Mouse (Mus musculus): Measurements from ENCODE around the gene Slc22a21. TPM values are rescaled to one million over a fixed set of nuclear protein-coding genes. Genes with fewer than 3 reads are reported as not detected.

Gene Slc22a21
- polyA plus RNA-seq, 1 experiment = 1.5 TPM

GRCm38 (mm10) chr11:53904534-53904925 is 75.6 kb downstream of the Slc22a21 start:
- Histone ChIP-seq H3ac (ENCODE audit: control insufficient read depth, insufficient read length, low read depth) (no peak overlapping the region), H3K79me2 (ENCODE audit: control insufficient read depth, insufficient read depth) (no peaks in the 10 kb centered on the region), H3K4me3 (ENCODE audit: insufficient read depth, poor library complexity, severe bottlenecking) (no peak overlapping the region), H3K27me3 (ENCODE audit: control insufficient read depth, insufficient read depth, insufficient read length) (no peaks in the 10 kb centered on the region), H3K79me3 (ENCODE audit: low read depth) (no peaks in the 10 kb centered on the region), H3K36me3 (ENCODE audit: control insufficient read depth, insufficient read depth) (no peaks in the 10 kb centered on the region)
- no peak for TF ChIP-seq CTCF (IDR thresholded peaks at IDR 0.05; ENCODE audit: control insufficient read depth, insufficient read depth, insufficient read length)
- no peak for TF ChIP-seq CEBPB (IDR thresholded peaks at IDR 0.05; ENCODE audit: low read depth)
- no peak for TF ChIP-seq FOSL1 (IDR thresholded peaks at IDR 0.05; ENCODE audit: insufficient read depth, low read length, poor library complexity, severe bottlenecking)
- TF ChIP-seq MYOD1 (IDR thresholded peaks at IDR 0.05; ENCODE audit: control insufficient read depth, insufficient read length, low read depth) = no peak

DNA sequence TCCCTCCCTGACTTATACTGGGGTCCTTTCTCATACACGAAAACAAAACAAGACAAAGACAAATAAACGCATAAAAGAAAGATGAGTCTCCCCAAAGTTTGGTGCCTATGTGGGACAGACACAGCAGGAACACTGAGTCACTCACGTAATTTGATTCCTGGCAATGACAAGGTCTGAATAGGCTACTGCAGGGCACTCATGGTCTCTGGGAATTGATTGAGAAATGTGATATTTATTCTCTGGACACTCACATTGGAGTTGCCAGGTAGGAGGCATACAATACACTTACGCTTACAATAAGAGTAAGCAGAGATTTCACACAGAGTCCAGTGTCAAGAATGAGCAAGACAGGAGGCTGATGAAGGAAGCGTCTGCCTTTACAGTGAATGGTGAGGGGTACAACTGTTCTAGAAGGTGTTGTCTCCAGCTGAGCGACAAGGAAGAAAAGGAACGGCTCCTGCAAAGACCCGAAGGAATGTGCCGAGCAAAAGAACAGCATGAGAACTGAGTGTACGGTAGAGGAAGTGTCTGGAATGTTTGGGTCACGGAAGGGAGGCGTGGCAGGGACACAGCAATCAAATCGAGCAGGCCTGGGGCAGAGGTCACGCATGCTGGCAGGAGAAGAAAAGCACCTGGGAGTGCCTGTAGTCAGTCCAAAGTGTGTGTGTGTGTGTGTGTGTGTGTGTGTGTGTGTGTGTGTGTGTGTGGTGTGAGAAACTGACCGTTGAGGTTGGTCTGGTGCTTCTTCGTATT is 76.2 kb downstream of the Slc22a21 start:
- no peak overlapping the region for H3ac ChIP-seq (ENCODE audit: control insufficient read depth, insufficient read length, low read depth)
- H3K27me3 ChIP-seq (ENCODE audit: control insufficient read depth, insufficient read depth, insufficient read length) = no peaks in the 10 kb centered on the region
- H3K36me3 ChIP-seq (ENCODE audit: control insufficient read depth, insufficient read depth) = no peaks in the 10 kb centered on the region
- TF ChIP-seq MAX (IDR thresholded peaks at IDR 0.05) (no peak), FOSL1 (IDR thresholded peaks at IDR 0.05; ENCODE audit: insufficient read depth, low read length, poor library complexity, severe bottlenecking) (peak; percentile 69), CEBPB (IDR thresholded peaks at IDR 0.05; ENCODE audit: low read depth) (peak; percentile 15)
- H3K79me2 ChIP-seq (ENCODE audit: control insufficient read depth, insufficient read depth) = no peaks in the 10 kb centered on the region
- H3K79me3 ChIP-seq (ENCODE audit: low read depth) = no peaks in the 10 kb centered on the region
- H3K4me3 ChIP-seq (ENCODE audit: insufficient read depth, poor library complexity, severe bottlenecking) = no peak overlapping the region

DNA sequence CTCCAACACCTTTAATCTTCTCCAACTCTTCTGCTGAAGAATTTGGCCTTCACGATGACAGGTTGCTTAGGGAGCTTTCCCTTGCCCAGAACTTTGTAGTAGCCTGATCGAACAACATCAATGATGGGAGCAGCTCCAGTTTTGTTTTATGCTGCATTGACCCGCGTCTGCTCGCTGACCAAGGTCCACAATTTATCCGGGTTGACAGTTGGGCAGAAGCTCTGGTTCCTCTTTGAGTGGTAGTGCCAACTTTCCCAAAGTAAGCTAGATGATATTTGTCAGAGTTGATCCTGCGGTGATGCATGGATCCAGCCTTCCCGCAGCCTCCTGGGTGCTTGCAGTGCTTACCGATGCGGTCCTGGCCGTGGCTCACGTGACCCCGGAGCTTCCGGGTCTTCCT is 77.4 kb downstream of the Slc22a21 start:
- Histone ChIP-seq H3K36me3 (ENCODE audit: control insufficient read depth, insufficient read depth) (no peaks in the 10 kb centered on the region), H3ac (ENCODE audit: control insufficient read depth, insufficient read length, low read depth) (no peak overlapping the region), H3K4me3 (ENCODE audit: insufficient read depth, poor library complexity, severe bottlenecking) (no peak overlapping the region), H3K27me3 (ENCODE audit: control insufficient read depth, insufficient read depth, insufficient read length) (no peaks in the 10 kb centered on the region), H3K79me2 (ENCODE audit: control insufficient read depth, insufficient read depth) (no peaks in the 10 kb centered on the region), H3K79me3 (ENCODE audit: low read depth) (no peaks in the 10 kb centered on the region)
- TF ChIP-seq USF1 (IDR thresholded peaks at IDR 0.05; ENCODE audit: low read depth) = no peak
- no peak for TF ChIP-seq CTCF (IDR thresholded peaks at IDR 0.05; ENCODE audit: control insufficient read depth, insufficient read depth, insufficient read length)
- no peak for TF ChIP-seq MYOG (IDR thresholded peaks at IDR 0.05; ENCODE audit: control insufficient read depth, extremely low read depth, insufficient read length)
- no peak for TF ChIP-seq FOSL1 (IDR thresholded peaks at IDR 0.05; ENCODE audit: insufficient read depth, low read length, poor library complexity, severe bottlenecking)
- no peak for TF ChIP-seq CEBPB (IDR thresholded peaks at IDR 0.05; ENCODE audit: low read depth)
- no peak for TF ChIP-seq MAX (IDR thresholded peaks at IDR 0.05)
- no peak for TF ChIP-seq MYOD1 (IDR thresholded peaks at IDR 0.05; ENCODE audit: control insufficient read depth, insufficient read length, low read depth)

DNA sequence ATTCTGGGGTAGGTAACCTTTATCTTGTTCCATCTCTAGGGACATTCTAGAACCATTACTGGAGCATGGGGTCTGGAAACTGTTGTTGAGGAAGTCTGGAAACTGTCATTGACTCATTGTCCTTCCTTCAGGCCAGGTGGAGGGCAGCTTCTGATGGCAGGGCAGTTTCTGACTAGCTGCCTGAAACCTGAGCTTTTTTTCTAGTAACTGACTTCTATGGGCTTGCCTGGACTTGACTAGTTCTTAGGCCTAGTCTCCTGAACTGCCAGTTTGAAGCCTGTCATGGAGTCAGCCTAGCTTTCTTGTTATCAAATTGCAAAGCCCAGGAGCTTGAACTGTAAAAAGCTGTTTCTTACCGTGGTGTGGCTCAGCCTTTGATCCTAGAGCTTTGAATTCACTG is 79.1 kb downstream of the Slc22a21 start:
- no peaks in the 10 kb centered on the region for H3K27me3 ChIP-seq (ENCODE audit: control insufficient read depth, insufficient read depth, insufficient read length)
- TF ChIP-seq MYOD1 (IDR thresholded peaks at IDR 0.05; ENCODE audit: control insufficient read depth, insufficient read length, low read depth) = no peak
- no peak for TF ChIP-seq FOSL1 (IDR thresholded peaks at IDR 0.05; ENCODE audit: insufficient read depth, low read length, poor library complexity, severe bottlenecking)
- no peak for TF ChIP-seq MAX (IDR thresholded peaks at IDR 0.05)
- no peak for TF ChIP-seq CEBPB (IDR thresholded peaks at IDR 0.05; ENCODE audit: low read depth)
- no peak for TF ChIP-seq USF1 (IDR thresholded peaks at IDR 0.05; ENCODE audit: low read depth)
- no peak for TF ChIP-seq MYOG (IDR thresholded peaks at IDR 0.05; ENCODE audit: control insufficient read depth, extremely low read depth, insufficient read length)
- TF ChIP-seq CTCF (IDR thresholded peaks at IDR 0.05; ENCODE audit: control insufficient read depth, insufficient read depth, insufficient read length) = no peak

DNA sequence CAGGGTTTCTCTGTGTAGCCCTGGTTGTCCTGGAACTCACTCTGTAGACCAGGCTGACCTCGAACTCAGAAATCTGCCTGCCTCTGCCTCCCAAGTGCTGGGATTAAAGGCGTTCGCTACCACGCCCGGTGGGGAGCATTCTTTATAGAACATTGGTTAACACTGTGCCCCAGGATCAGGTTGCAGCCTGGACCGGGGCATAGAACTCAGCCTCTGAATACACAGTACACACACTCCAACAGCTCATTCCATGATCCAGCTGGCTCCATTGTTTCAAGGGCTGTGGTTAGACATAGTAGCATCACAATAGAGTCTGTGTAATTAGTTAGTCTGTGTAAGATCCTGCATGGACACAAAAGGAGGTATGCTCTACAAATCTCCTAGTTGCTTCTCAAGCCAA is 80.2 kb downstream of the Slc22a21 start:
- TF ChIP-seq CEBPB (IDR thresholded peaks at IDR 0.05; ENCODE audit: low read depth) = no peak
- no peak for TF ChIP-seq MYOG (IDR thresholded peaks at IDR 0.05; ENCODE audit: control insufficient read depth, extremely low read depth, insufficient read length)
- TF ChIP-seq MAX (IDR thresholded peaks at IDR 0.05) = no peak
- no peak for TF ChIP-seq MYOD1 (IDR thresholded peaks at IDR 0.05; ENCODE audit: control insufficient read depth, insufficient read length, low read depth)
- no peak for TF ChIP-seq USF1 (IDR thresholded peaks at IDR 0.05; ENCODE audit: low read depth)
- TF ChIP-seq FOSL1 (IDR thresholded peaks at IDR 0.05; ENCODE audit: insufficient read depth, low read length, poor library complexity, severe bottlenecking) = no peak
- no peak for TF ChIP-seq CTCF (IDR thresholded peaks at IDR 0.05; ENCODE audit: control insufficient read depth, insufficient read depth, insufficient read length)
- Histone ChIP-seq H3K79me2 (ENCODE audit: control insufficient read depth, insufficient read depth) (no peaks in the 10 kb centered on the region), H3K27me3 (ENCODE audit: control insufficient read depth, insufficient read depth, insufficient read length) (no peaks in the 10 kb centered on the region), H3K4me3 (ENCODE audit: insufficient read depth, poor library complexity, severe bottlenecking) (no peak overlapping the region), H3K79me3 (ENCODE audit: low read depth) (no peaks in the 10 kb centered on the region), H3K36me3 (ENCODE audit: control insufficient read depth, insufficient read depth) (no peaks in the 10 kb centered on the region), H3ac (ENCODE audit: control insufficient read depth, insufficient read length, low read depth) (no peak overlapping the region)

More for the DNA sequence above, 79.1 kb downstream of the Slc22a21 start:
- H3K4me3 ChIP-seq (ENCODE audit: insufficient read depth, poor library complexity, severe bottlenecking) = no peak overlapping the region
- H3K79me2 ChIP-seq (ENCODE audit: control insufficient read depth, insufficient read depth) = no peaks in the 10 kb centered on the region
- H3ac ChIP-seq (ENCODE audit: control insufficient read depth, insufficient read length, low read depth) = no peak overlapping the region
- H3K79me3 ChIP-seq (ENCODE audit: low read depth) = no peaks in the 10 kb centered on the region
- H3K36me3 ChIP-seq (ENCODE audit: control insufficient read depth, insufficient read depth) = no peaks in the 10 kb centered on the region

Other genes with a start within 250 kb of the Slc22a21 start
- 26.7 TPM for gene Irf1, start 210.3 kb downstream of the Slc22a21 start, polyA plus RNA-seq (2012; fragmentation: generic; extraction: Trizol)
- 0.18 TPM for gene Gm17334, start 207.1 kb downstream of the Slc22a21 start, polyA plus RNA-seq (2012; fragmentation: generic; extraction: Trizol)
- 0.49 TPM for gene Gm12216, start 121.1 kb downstream of the Slc22a21 start, polyA plus RNA-seq (2012; fragmentation: generic; extraction: Trizol)
- 2.9 TPM for gene Slc22a5, start 88.7 kb downstream of the Slc22a21 start, polyA plus RNA-seq (2012; fragmentation: generic; extraction: Trizol)
- 4.0 TPM for gene Slc22a4, start 47.8 kb upstream of the Slc22a21 start, polyA plus RNA-seq (2012; fragmentation: generic; extraction: Trizol)
- gene Pdlim4, start 88.7 kb upstream of the Slc22a21 start, polyA plus RNA-seq (2012; fragmentation: generic; extraction: Trizol) = 120 TPM
- 26.4 TPM for gene P4ha2, start 119.8 kb upstream of the Slc22a21 start, polyA plus RNA-seq (2012; fragmentation: generic; extraction: Trizol)